Mouse (Mus musculus) heart, embryonic 15.5 days (tissue): ENCODE data around the gene Ccm2l. TPM values are rescaled to one million over a fixed set of nuclear protein-coding genes. Genes with fewer than 3 reads are reported as not detected.

Source experiments
- ATAC-seq: fragments of 200-750 bp; cut with Nextera tagmentation; replicated peaks from 2 replicates; pipeline ENCODE4 v1.8.0; 2017; ENCODE audit warnings: low read depth, moderate TSS enrichment; ENCODE audit not compliant: insufficient number of reproducible peaks, insufficient read depth, low FRiP score
- H3K27ac ChIP-seq: fragments of 300-500 bp; sonication (generic); 2 replicates; pipeline ENCODE4 v1.5.1; 2015; ENCODE audit warnings: mild to moderate bottlenecking, inconsistent platforms
- H3K27me3 ChIP-seq: fragments of 300-500 bp; sonication (generic); 2 replicates; pipeline ENCODE4 v1.6.1; 2015; ENCODE audit warnings: inconsistent platforms
- H3K36me3 ChIP-seq: fragments of 300-500 bp; sonication (generic); 2 replicates; pipeline ENCODE4 v1.6.1; 2015; ENCODE audit warnings: mild to moderate bottlenecking, inconsistent platforms
- H3K4me1 ChIP-seq: fragments of 300-500 bp; sonication (generic); replicated peaks from 2 replicates; pipeline ENCODE4 v1.6.1; 2015; ENCODE audit warnings: inconsistent platforms
- H3K4me2 ChIP-seq: fragments of 300-500 bp; sonication (generic); 2 replicates; pipeline ENCODE4 v1.6.1; 2015; ENCODE audit warnings: inconsistent platforms, mild to moderate bottlenecking, moderate library complexity
- H3K4me3 ChIP-seq: fragments of 300-500 bp; sonication (generic); 2 replicates; pipeline ENCODE4 v1.5.1; 2015; ENCODE audit warnings: mild to moderate bottlenecking, inconsistent platforms
- H3K9ac ChIP-seq: fragments of 300-500 bp; sonication (generic); 2 replicates; pipeline ENCODE4 v1.6.1; 2015; ENCODE audit warnings: mild to moderate bottlenecking, inconsistent platforms
- H3K9me3 ChIP-seq: fragments of 300-500 bp; sonication (generic); replicated peaks from 2 replicates; pipeline ENCODE4 v1.6.1; 2016; ENCODE audit warnings: inconsistent platforms
- WGBS: fragments of 180-500 bp; shearing (Covaris S2); methylation state at CpG from one replicate; pipeline ENCODE4 v1.1.7; 2015; ENCODE audit warnings: mixed read lengths; 5-methylcytosine and 5-hydroxymethylcytosine counted together
- polyA plus RNA-seq: library from polyadenylated mRNA; unstranded; fragments of >200 nt; fragmentation: Nextera tagmentation; extraction: Ambion mirVana; gene quantifications from 2 replicates; pipeline ENCODE4 v1.2.1, GENCODE M21; 2015

Gene Ccm2l
- polyA plus RNA-seq, 1 experiment from 2014 or later = 5.4 TPM

- Histone ChIP-seq H3K9ac (no peak overlapping the region), H3K27ac (no peak overlapping the region), H3K4me1 (peaks cover 6% of the 10 kb centered on the region; the same call in 1 of the 2 replicates), H3K27me3 (peaks cover 8% of the 10 kb centered on the region), H3K36me3 (no peaks in the 10 kb centered on the region), H3K4me2 (no peak overlapping the region), H3K9me3 (no peaks in the 10 kb centered on the region), H3K4me3 (no peak overlapping the region)
- 32% methylated on average over 32 of the region's 32 CpGs for WGBS
- no peak for ATAC-seq
These were observed 15.2 kb downstream of the Ccm2l start for GRCm38 (mm10) chr2:153080841-153081523.

GRCm38 (mm10) chr2:153081866-153082265, 16.1 kb downstream of the Ccm2l start:
- Histone ChIP-seq H3K9ac (no peak overlapping the region), H3K36me3 (no peaks in the 10 kb centered on the region), H3K27me3 (peaks cover 8% of the 10 kb centered on the region), H3K9me3 (no peaks in the 10 kb centered on the region), H3K4me1 (peaks cover 6% of the 10 kb centered on the region; the same call in 1 of the 2 replicates), H3K4me3 (no peak overlapping the region), H3K27ac (no peak overlapping the region), H3K4me2 (no peak overlapping the region)
- WGBS = 71% methylated on average over 6 of the region's 6 CpGs
- ATAC-seq = no peak

- Histone ChIP-seq H3K9me3 (no peaks in the 10 kb centered on the region), H3K27ac (no peak overlapping the region), H3K36me3 (no peaks in the 10 kb centered on the region), H3K4me2 (no peak overlapping the region), H3K27me3 (peaks cover 6% of the 10 kb centered on the region), H3K9ac (no peak overlapping the region), H3K4me3 (no peak overlapping the region), H3K4me1 (peaks cover 6% of the 10 kb centered on the region; the same call in 1 of the 2 replicates)
- no peak for ATAC-seq
- WGBS = 76% methylated on average over 8 of the region's 8 CpGs
These were observed 17.5 kb downstream of the Ccm2l start for GRCm38 (mm10) chr2:153083275-153083674.

GRCm38 (mm10) chr2:153083824-153084223, 18.1 kb downstream of the Ccm2l start:
- Histone ChIP-seq H3K27ac (no peak overlapping the region), H3K4me3 (no peak overlapping the region), H3K4me2 (no peak overlapping the region), H3K27me3 (peaks cover 5% of the 10 kb centered on the region; the same call in 1 of the 2 replicates), H3K9ac (no peak overlapping the region), H3K9me3 (no peaks in the 10 kb centered on the region), H3K36me3 (no peaks in the 10 kb centered on the region), H3K4me1 (peaks cover 6% of the 10 kb centered on the region; the same call in 1 of the 2 replicates)
- no peak for ATAC-seq
- 75% methylated on average over 4 of the region's 4 CpGs for WGBS

GRCm38 (mm10) chr2:153084261-153084976, 18.7 kb downstream of the Ccm2l start:
- Histone ChIP-seq H3K9ac (no peak overlapping the region), H3K27me3 (peaks cover 5% of the 10 kb centered on the region; the same call in 1 of the 2 replicates), H3K9me3 (no peaks in the 10 kb centered on the region), H3K4me1 (peaks cover 6% of the 10 kb centered on the region; the same call in 1 of the 2 replicates), H3K36me3 (no peaks in the 10 kb centered on the region), H3K4me2 (no peak overlapping the region), H3K4me3 (no peak overlapping the region), H3K27ac (no peak overlapping the region)
- WGBS = 51% methylated on average over 7 of the region's 7 CpGs
- ATAC-seq = no peak

GRCm38 (mm10) chr2:153085556-153085955, 19.8 kb downstream of the Ccm2l start:
- no peak for ATAC-seq
- WGBS = 69% methylated on average over 6 of the region's 6 CpGs
- H3K36me3 ChIP-seq = no peaks in the 10 kb centered on the region
- H3K27ac ChIP-seq = no peak overlapping the region
- no peak overlapping the region for H3K4me3 ChIP-seq
- no peak overlapping the region for H3K4me2 ChIP-seq
- H3K4me1 ChIP-seq = peaks cover 6% of the 10 kb centered on the region; the same call in 1 of the 2 replicates
- H3K9ac ChIP-seq = no peak overlapping the region
- no peaks in the 10 kb centered on the region for H3K9me3 ChIP-seq
- H3K27me3 ChIP-seq = peaks cover 5% of the 10 kb centered on the region; the same call in 1 of the 2 replicates

GRCm38 (mm10) chr2:153086166-153086565, 20.4 kb downstream of the Ccm2l start:
- Histone ChIP-seq H3K4me1 (0 out of 2 replicates have a peak, but pooled peaks cover 6% of the 10 kb centered on the region), H3K27me3 (no peaks in the 10 kb centered on the region), H3K27ac (no peak overlapping the region), H3K4me2 (no peak overlapping the region), H3K36me3 (no peaks in the 10 kb centered on the region), H3K9me3 (no peaks in the 10 kb centered on the region), H3K4me3 (no peak overlapping the region), H3K9ac (no peak overlapping the region)
- WGBS = 86% methylated on average over 4 of the region's 4 CpGs
- no peak for ATAC-seq

- Histone ChIP-seq H3K27me3 (no peaks in the 10 kb centered on the region), H3K9me3 (no peaks in the 10 kb centered on the region), H3K27ac (no peak overlapping the region), H3K4me2 (no peak overlapping the region), H3K4me1 (0 out of 2 replicates have a peak, but pooled peaks cover 6% of the 10 kb centered on the region), H3K4me3 (no peak overlapping the region), H3K36me3 (no peaks in the 10 kb centered on the region), H3K9ac (no peak overlapping the region)
- no peak for ATAC-seq
- whole genome bisulfite sequencing = 87% methylated on average over 10 of the region's 10 CpGs
These were observed 21.3 kb downstream of the Ccm2l start for GRCm38 (mm10) chr2:153087091-153087490.

GRCm38 (mm10) chr2:153089316-153089715, 23.6 kb downstream of the Ccm2l start:
- H3K4me1 ChIP-seq = 0 out of 2 replicates have a peak, but pooled peaks cover 1% of the 10 kb centered on the region
- no peak for ATAC-seq
- no peak overlapping the region for H3K27ac ChIP-seq
- no peaks in the 10 kb centered on the region for H3K9me3 ChIP-seq
- no peak overlapping the region for H3K4me2 ChIP-seq
- no peak overlapping the region for H3K9ac ChIP-seq
- no peaks in the 10 kb centered on the region for H3K36me3 ChIP-seq
- H3K4me3 ChIP-seq = no peak overlapping the region
- H3K27me3 ChIP-seq = no peaks in the 10 kb centered on the region
- 60% methylated on average over 2 of the region's 2 CpGs for WGBS

- 36% methylated on average over 10 of the region's 10 CpGs for WGBS
- Histone ChIP-seq H3K9me3 (no peaks in the 10 kb centered on the region), H3K9ac (no peak overlapping the region), H3K36me3 (no peaks in the 10 kb centered on the region), H3K4me1 (no peaks in the 10 kb centered on the region), H3K4me3 (no peak overlapping the region), H3K4me2 (no peak overlapping the region; the same call in 1 of the 2 replicates), H3K27me3 (no peaks in the 10 kb centered on the region), H3K27ac (no peak overlapping the region)
- no peak for ATAC-seq
These were observed 24.9 kb downstream of the Ccm2l start for GRCm38 (mm10) chr2:153090551-153091165.

GRCm38 (mm10) chr2:153107046-153107766, 41.5 kb downstream of the Ccm2l start:
- Histone ChIP-seq H3K9ac (no peak overlapping the region), H3K36me3 (no peaks in the 10 kb centered on the region), H3K27me3 (peaks cover 65% of the 10 kb centered on the region), H3K4me1 (peaks cover 16% of the 10 kb centered on the region), H3K4me2 (peak overlapping the region; percentile 86), H3K9me3 (no peaks in the 10 kb centered on the region), H3K27ac (no peak overlapping the region), H3K4me3 (peak overlapping the region; percentile 51)
- 35% methylated on average over 23 of the region's 23 CpGs for WGBS
- ATAC-seq = no peak
